Mouse (Mus musculus) megakaryocyte-erythroid progenitor cell, adult 5-6 weeks (primary cell): Measurements from ENCODE around the gene Mctp1. TPM values are rescaled to one million over a fixed set of nuclear protein-coding genes. Genes with fewer than 3 reads are reported as not detected.
"Not testable (repeated sequence)": the region's sequence is repeated elsewhere in the genome, so short reads cannot be mapped to it uniquely, and the experiment has no call there.

Experiments
- ATAC-seq: replicated peaks from 2 replicates; pipeline ENCODE4 v1.8.0; 2016; ENCODE audit warnings: mild to moderate bottlenecking, inconsistent platforms; ENCODE audit not compliant: severe bottlenecking, poor library complexity, low FRiP score, low TSS enrichment
- total RNA-seq, 2 experiments: library from RNA; stranded (forward) in 1 of 2; stranded (reverse) in 1 of 2; fragments of 200-1000, 215-1000 nt in 1 of 2; fragments of >200 nt in 1 of 2; fragmentation: Nextera tagmentation in 1 of 2; gene quantifications; 2 replicates each; pipeline ENCODE4 v1.2.3; 2014 to 2017

Mctp1 gene
- 2.5 and 5.9 TPM in 2 replicates for total RNA-seq (2014; fragmentation: Nextera tagmentation)
- total RNA-seq (2017), result 6.4 and 11.8 TPM in 2 replicates

- ATAC-seq, result peak; percentile 75
Measured at GRCm38 (mm10) chr13:76383972-76384663, at the start of gene Mctp1. TSS of gene Mctp1 (plus strand) at chr13:76384535.

- ATAC-seq, result not testable (repeated sequence)
Measured at GRCm38 (mm10) chr13:76345941-76346340, 38.4 kb upstream of the Mctp1 start.

- ATAC-seq, result no peak
Measured at GRCm38 (mm10) chr13:76358720-76359119, 25.6 kb upstream of the Mctp1 start.

DNA sequence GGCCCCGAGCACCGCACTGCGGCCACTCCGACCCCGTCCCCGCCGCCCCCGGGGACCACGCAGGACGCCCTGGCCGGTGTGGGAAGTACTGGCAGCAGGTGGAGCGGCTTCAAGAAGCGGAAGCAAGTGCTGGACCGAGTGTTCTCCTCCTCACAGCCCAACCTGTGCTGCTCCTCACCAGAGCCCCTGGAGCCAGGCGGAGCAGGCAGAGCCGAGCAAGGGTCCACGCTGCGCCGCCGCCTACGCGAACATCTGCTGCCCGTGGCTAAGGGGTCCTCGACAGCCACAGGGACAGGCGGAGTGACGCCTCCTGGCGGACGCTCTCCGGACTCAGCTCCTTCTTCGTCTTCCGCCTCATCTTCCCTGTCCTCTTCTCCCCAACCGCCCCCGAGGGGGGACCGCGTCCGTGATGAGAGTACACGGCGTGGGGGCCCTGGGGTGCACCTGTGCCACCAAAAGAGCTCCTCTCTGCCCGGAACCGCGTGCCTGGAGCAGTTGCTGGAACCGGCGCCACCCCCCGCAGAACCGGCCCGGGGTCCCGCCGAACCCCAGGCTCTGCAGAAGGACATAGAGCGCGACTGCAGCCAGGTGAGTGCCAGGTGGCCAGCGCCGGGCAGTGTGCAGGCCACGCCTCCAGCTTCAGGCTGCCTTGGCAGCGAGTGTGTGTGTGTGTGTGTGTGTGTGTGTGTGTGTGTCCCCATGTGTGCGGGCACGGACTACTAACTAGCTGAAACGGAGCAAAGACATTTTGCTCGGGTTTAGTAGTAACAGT is 515 bp downstream of the Mctp1 start:
- peak; percentile 69 for ATAC-seq

- ATAC-seq, result no peak
Measured at GRCm38 (mm10) chr13:76388615-76389014, 4.3 kb downstream of the Mctp1 start.

GRCm38 (mm10) chr13:76391920-76392319 is 7.6 kb downstream of the Mctp1 start:
- no peak for ATAC-seq

GRCm38 (mm10) chr13:76393106-76393505 is 8.8 kb downstream of the Mctp1 start:
- no peak for ATAC-seq

DNA sequence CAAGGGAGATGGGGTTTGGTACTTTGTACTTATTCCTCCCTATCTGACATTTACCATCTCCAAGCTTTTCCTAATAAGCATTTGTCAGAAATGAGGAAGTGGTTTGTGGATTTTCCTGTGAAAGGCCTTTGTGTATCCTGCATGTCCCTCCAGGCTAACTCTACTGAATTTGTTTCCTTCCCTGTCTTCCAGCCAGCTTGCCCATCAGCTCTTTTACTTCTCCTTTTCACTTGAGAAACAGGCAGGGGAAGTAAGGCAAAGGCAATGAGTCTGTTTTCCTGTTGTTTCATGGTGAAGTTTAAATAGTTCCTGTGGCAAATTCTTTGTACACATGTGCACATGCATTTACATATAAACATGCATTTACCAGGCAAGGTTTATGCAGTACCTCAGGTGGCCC is 11.6 kb downstream of the Mctp1 start:
- no peak for ATAC-seq

GRCm38 (mm10) chr13:76409296-76409695 is 25.0 kb downstream of the Mctp1 start:
- peak; percentile 59; the same call in 1 of the 2 replicates for ATAC-seq

DNA sequence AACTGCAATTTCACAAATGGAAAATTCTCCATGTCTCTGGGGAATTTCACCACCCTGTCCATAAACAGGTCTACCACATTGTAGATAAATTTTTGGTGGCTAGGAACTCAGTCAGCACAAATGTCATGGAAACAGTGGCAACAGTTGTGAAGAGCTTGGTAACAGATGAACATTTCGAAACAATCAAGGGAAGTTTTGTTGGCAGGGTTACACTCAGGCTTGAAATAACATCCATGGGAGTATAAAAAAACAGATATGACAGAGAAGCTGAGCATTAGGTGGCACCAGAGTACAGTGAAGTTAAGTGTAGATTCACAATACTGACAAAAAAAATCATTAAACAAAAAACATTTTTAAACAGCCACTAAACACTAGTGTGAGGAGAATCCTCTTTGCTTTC is 26.3 kb downstream of the Mctp1 start:
- ATAC-seq, result no peak; the same call in 1 of the 2 replicates

GRCm38 (mm10) chr13:76415346-76415745 is 31.0 kb downstream of the Mctp1 start:
- 0 out of 2 replicates have a peak, but pooled peaks have one; percentile 60 for ATAC-seq

GRCm38 (mm10) chr13:76420111-76420510 is 35.8 kb downstream of the Mctp1 start:
- ATAC-seq, result no peak

DNA sequence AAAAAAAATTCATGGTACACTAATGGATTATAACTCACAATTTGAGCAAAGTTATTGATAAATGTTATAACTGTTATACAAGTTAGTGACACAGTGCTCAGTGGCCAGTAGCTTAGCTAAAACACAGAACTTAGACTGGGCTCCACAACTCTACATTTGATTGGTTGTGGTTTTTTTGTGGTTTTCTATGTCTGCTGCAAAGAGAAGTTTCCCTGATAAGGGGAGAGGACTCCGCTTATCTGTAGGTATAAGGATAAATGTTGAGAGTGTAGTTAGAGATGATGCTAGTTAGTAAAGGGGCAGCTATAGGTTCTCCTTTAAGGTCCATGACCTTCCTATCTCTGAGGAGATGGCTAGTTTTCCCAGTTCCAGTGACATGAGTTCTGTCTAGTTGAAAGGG is 36.7 kb downstream of the Mctp1 start:
- ATAC-seq, result peak; percentile 98

GRCm38 (mm10) chr13:76422124-76422523 is 37.8 kb downstream of the Mctp1 start:
- ATAC-seq, result no peak

DNA sequence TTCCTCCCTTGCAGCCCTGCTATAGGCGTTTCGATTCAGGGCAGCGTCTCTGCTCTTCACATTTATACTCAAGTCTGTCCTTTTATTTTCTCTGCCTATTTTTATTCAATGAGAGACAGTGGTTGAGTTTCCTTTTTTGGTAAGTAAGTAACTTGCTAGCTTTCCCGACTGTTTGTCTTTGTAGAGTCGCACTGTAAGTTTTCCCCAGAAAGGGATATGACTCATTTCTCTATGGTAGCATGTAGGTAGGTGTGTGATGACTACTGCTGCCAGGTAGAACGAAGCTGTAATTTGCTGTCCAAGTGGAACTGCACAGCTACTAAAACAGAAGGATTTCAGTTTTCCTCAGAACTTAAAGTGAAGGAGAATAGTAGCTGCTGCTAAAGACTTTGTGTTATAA is 45.1 kb downstream of the Mctp1 start:
- ATAC-seq, result no peak

DNA sequence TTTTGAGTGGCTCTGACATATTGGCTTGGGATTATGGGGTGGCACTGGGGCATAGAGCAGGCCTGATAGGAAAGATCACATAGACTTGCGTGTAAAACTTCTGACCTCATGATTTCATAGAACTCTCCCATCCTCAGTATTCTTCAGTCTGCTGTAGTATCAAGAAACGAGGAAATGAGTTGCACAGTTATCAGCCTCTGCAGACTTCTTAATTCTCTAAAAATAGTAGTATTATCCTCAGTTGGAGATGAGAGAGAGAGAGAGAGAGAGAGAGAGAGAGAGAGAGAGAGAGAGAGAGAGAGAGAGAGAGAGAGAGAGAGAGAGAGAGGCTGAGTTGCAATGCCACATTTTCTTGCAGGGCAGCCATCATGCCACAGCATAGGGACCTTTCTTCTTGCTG is 45.6 kb downstream of the Mctp1 start:
- ATAC-seq, result no peak

- 0 out of 2 replicates have a peak, but pooled peaks have one; percentile 52 for ATAC-seq
Measured at GRCm38 (mm10) chr13:76431946-76432345, 47.6 kb downstream of the Mctp1 start.

- ATAC-seq, result no peak
Measured at GRCm38 (mm10) chr13:76433438-76433837, 49.1 kb downstream of the Mctp1 start.

DNA sequence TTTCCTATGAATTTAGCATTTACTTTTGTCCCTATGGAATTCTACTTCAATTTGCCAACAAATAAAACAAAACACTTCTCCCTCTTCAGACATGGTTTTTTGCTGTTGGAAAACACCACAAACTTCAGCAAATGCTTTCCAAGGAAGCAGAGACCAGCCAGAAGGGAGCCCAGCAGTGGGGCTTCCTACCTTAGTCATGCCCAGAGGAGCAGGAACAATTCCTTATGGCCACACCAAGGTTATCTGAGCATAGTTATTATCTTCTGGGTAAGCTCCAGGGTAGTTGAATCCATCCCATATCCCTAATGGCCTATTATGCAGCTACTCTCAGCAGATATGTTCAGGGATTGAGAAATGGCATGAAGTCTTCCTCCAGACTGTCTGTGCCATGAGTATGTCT is 52.1 kb downstream of the Mctp1 start:
- no peak for ATAC-seq

- ATAC-seq, result no peak
Measured at GRCm38 (mm10) chr13:76438765-76439164, 54.4 kb downstream of the Mctp1 start.

DNA sequence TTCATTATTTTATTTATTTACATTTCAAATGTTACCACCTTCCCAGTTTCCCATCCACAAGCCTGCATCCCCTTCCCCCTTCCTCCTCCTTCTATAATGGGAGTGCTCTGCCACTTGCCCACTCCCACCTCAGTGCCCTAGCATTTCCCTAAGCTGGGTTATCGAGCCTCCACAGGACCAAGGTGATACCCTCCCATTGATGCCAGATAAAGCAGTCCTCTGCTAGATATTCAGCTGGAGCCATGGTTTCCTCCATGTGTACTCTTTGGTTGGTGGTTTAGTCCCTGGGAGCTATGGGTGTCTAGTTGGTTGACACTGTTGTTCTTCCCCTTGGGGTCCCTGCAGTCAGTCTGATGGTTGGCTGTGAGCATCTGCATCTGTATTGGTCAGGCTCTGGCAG is 61.7 kb downstream of the Mctp1 start:
- ATAC-seq, result no peak
